28 mouse cellular contexts compared by ENCODE assay signal in the genomic region with DNA sequence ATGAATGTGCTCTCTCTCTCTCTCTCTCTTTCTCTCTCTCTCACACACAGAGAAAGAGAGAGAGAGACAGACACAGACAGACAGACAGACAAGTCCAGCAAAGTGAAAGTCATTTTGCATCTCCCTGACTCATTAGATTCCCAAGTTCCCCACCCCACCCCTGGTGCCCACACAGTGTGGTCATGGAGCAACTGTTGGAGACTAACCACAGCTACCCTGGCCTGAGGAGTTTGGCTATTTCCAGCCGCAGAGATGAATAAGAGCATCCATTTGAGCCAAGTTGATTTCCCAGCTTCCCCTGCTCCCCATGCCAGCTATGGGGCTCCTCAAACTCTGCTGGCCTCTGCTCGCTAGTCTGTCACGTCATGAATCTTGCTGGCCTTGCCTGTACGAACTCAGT.
A peak's percentile ranks its signal among the peaks of the same experiment; 100 is the strongest.
DNase-seq lines count a peak whose midpoint lies in the region; ATAC-seq and TF ChIP-seq lines count a peak whose summit lies in the region.
"Had no signal": no experiment of that assay in that cellular context is flagged by ENCODE, and none has a peak within 500 bp of the region (broad histone marks: within the 10 kb centered on the region; RNA-seq: fewer than 3 reads in every experiment).

No protein-coding gene starts in this region.

- TF ChIP-seq EP300 in stomach, postnatal 0 days (optimal IDR thresholded peaks at IDR 0.05) = no peak

- no peak for DNase-seq in layer of hippocampus, adult 2 months (ENCODE audit: low spot score in 2 of 2)
- no peak for DNase-seq in layer of hippocampus, adult 9-10 months (ENCODE audit: low spot score)
- peak; percentile 86 for DNase-seq in fibroblast of lung, adult 2 months (ENCODE audit: low read depth)
- DNase-seq in stomach, postnatal 0 days (ENCODE audit: low spot score) = no peak
- DNase-seq in hindbrain, embryonic 14.5 days (ENCODE audit: low spot score) = no peak
- no peak for DNase-seq in thymus, postnatal 36 days
- DNase-seq: adrenal gland, postnatal 14 days; B cell, adult 2 months; cerebellum, adult 18-20 months; cerebellum, postnatal 10 days; gastrocnemius, adult 2 months; heart, postnatal 14 days; kidney, adult 9 months; kidney, postnatal 10 days; lung, postnatal 4 days; right cerebral cortex, postnatal 25 days; thymus, adult 18-20 months; thymus, postnatal 25 days had no signal

- peaks cover 62% of the 10 kb centered on the region for H3K4me1 ChIP-seq in liver, embryonic 16.5 days (ENCODE audit: control insufficient read depth, low read depth, low read length)
- H3K4me1 ChIP-seq in stomach, postnatal 0 days (replicated peaks; ENCODE audit: control insufficient read depth, insufficient read depth) = peaks cover 11% of the 10 kb centered on the region
- peaks cover 28% of the 10 kb centered on the region for H3K4me1 ChIP-seq in hindbrain, embryonic 14.5 days (replicated peaks; ENCODE audit: control insufficient read depth, insufficient read depth, low read length)

- no peaks in the 10 kb centered on the region for H3K79me2 ChIP-seq in C2C12 (ENCODE audit: control insufficient read depth, insufficient read depth)

- H3K36me3 ChIP-seq in C2C12 (ENCODE audit: control insufficient read depth, insufficient read depth) = peaks cover 21% of the 10 kb centered on the region
- peaks cover 35% of the 10 kb centered on the region for H3K36me3 ChIP-seq in liver, embryonic 16.5 days (ENCODE audit: control insufficient read depth, insufficient read depth)
- no peaks in the 10 kb centered on the region for H3K36me3 ChIP-seq in stomach, postnatal 0 days (ENCODE audit: control insufficient read depth, insufficient read depth, low read length)
- H3K36me3 ChIP-seq in hindbrain, embryonic 14.5 days (replicated peaks; ENCODE audit: control insufficient read depth, insufficient read depth) = peaks cover 34% of the 10 kb centered on the region

- no peaks in the 10 kb centered on the region for H3K9me3 ChIP-seq in liver, embryonic 16.5 days (replicated peaks; ENCODE audit: control insufficient read depth, low read length)
- no peaks in the 10 kb centered on the region for H3K9me3 ChIP-seq in stomach, postnatal 0 days (ENCODE audit: control insufficient read depth, low read length)
- H3K9me3 ChIP-seq in hindbrain, embryonic 14.5 days (ENCODE audit: control insufficient read depth, low read length) = no peaks in the 10 kb centered on the region
- H3K9me3 ChIP-seq: embryonic facial prominence, embryonic 13.5 days; forebrain, embryonic 15.5 days; G1E; hindbrain, embryonic 13.5 days; midbrain, embryonic 10.5 days; midbrain, embryonic 15.5 days had no signal

- no peaks in the 10 kb centered on the region for H3K79me3 ChIP-seq in C2C12 (ENCODE audit: low read depth)

- H3K4me2 ChIP-seq in liver, embryonic 16.5 days (ENCODE audit: low read depth, low read length) = no peak overlapping the region
- H3K4me2 ChIP-seq in stomach, postnatal 0 days (replicated peaks; ENCODE audit: low read depth) = no peak overlapping the region
- no peak overlapping the region for H3K4me2 ChIP-seq in hindbrain, embryonic 14.5 days (replicated peaks)
- H3K4me2 ChIP-seq: embryonic facial prominence, embryonic 13.5 days; forebrain, embryonic 15.5 days; hindbrain, embryonic 13.5 days; midbrain, embryonic 15.5 days had no signal

- no peak overlapping the region for H3ac ChIP-seq in C2C12 (ENCODE audit: control insufficient read depth, insufficient read length, low read depth)

- H3K4me3 ChIP-seq in layer of hippocampus, adult 2 months = no peak overlapping the region
- H3K4me3 ChIP-seq in C2C12 (ENCODE audit: insufficient read depth, poor library complexity, severe bottlenecking) = no peak overlapping the region
- no peak overlapping the region for H3K4me3 ChIP-seq in liver, embryonic 16.5 days (ENCODE audit: low read depth, low read length)
- no peak overlapping the region for H3K4me3 ChIP-seq in stomach, postnatal 0 days (ENCODE audit: low read depth, low read length)
- H3K4me3 ChIP-seq in hindbrain, embryonic 14.5 days (replicated peaks; ENCODE audit: low read length) = no peak overlapping the region
- H3K4me3 ChIP-seq: embryonic facial prominence, embryonic 13.5 days; erythroblast, embryonic 14.5 days; forebrain, embryonic 15.5 days; gastrocnemius, adult 2 months; hindbrain, embryonic 13.5 days; midbrain, embryonic 10.5 days; midbrain, embryonic 15.5 days had no signal

- 0 out of 2 replicates have a peak overlapping the region, but pooled peaks have one; percentile 18 for H3K27ac ChIP-seq in layer of hippocampus, adult 2 months
- H3K27ac ChIP-seq in liver, embryonic 16.5 days (ENCODE audit: low read length) = peak overlapping the region; percentile 100
- H3K27ac ChIP-seq in stomach, postnatal 0 days (replicated peaks) = no peak overlapping the region
- H3K27ac ChIP-seq in hindbrain, embryonic 14.5 days = no peak overlapping the region
- H3K27ac ChIP-seq: embryonic facial prominence, embryonic 13.5 days; forebrain, embryonic 15.5 days; gastrocnemius, adult 2 months; hindbrain, embryonic 13.5 days; midbrain, embryonic 10.5 days; midbrain, embryonic 15.5 days had no signal

- no peak for TF ChIP-seq CTCF in layer of hippocampus, adult 2 months (conservative IDR thresholded peaks at IDR 0.05)
- TF ChIP-seq CTCF in C2C12 (IDR thresholded peaks at IDR 0.05; ENCODE audit: control insufficient read depth, insufficient read depth, insufficient read length) = no peak
- no peak for TF ChIP-seq CTCF in stomach, postnatal 0 days (IDR thresholded peaks at IDR 0.05; ENCODE audit: low read depth)

- no peak for ATAC-seq in liver, embryonic 16.5 days (ENCODE audit: low read depth)
- ATAC-seq in stomach, postnatal 0 days (ENCODE audit: low FRiP score, low TSS enrichment) = no peak
- no peak for ATAC-seq in hindbrain, embryonic 14.5 days (ENCODE audit: low FRiP score)
- ATAC-seq: forebrain, embryonic 15.5 days; intestine, postnatal 0 days; midbrain, embryonic 15.5 days had no signal

- WGBS in liver, embryonic 16.5 days (ENCODE audit: insufficient replicate concordance) = 68% methylated on average over 4 of the region's 4 CpGs
- WGBS in stomach, postnatal 0 days = 77% methylated on average over 4 of the region's 4 CpGs
- WGBS in hindbrain, embryonic 14.5 days = 86% methylated on average over 4 of the region's 4 CpGs

- H3K9ac ChIP-seq in liver, embryonic 16.5 days (ENCODE audit: low read depth, low read length) = peak overlapping the region; percentile 64; the same call in 1 of the 2 replicates
- no peak overlapping the region for H3K9ac ChIP-seq in stomach, postnatal 0 days (ENCODE audit: low read length)
- H3K9ac ChIP-seq in hindbrain, embryonic 14.5 days = no peak overlapping the region
- H3K9ac ChIP-seq: embryonic facial prominence, embryonic 13.5 days; forebrain, embryonic 15.5 days; hindbrain, embryonic 13.5 days; midbrain, embryonic 15.5 days had no signal

- no peaks in the 10 kb centered on the region for H3K27me3 ChIP-seq in C2C12 (ENCODE audit: control insufficient read depth, insufficient read depth, insufficient read length)
- H3K27me3 ChIP-seq in liver, embryonic 16.5 days (ENCODE audit: control insufficient read depth, insufficient read depth, low read depth, low read length) = no peaks in the 10 kb centered on the region
- no peaks in the 10 kb centered on the region for H3K27me3 ChIP-seq in stomach, postnatal 0 days (ENCODE audit: control insufficient read depth, insufficient read depth, low read length)
- H3K27me3 ChIP-seq in hindbrain, embryonic 14.5 days (ENCODE audit: control insufficient read depth, insufficient read depth, low read length) = no peaks in the 10 kb centered on the region
- H3K27me3 ChIP-seq: embryonic facial prominence, embryonic 13.5 days; forebrain, embryonic 15.5 days; hindbrain, embryonic 13.5 days; midbrain, embryonic 15.5 days had no signal

TF ChIP-seq in C2C12, 6 proteins besides CTCF, POLR2A, EP300 and RAD21:
- TF ChIP-seq MYOD1 (IDR thresholded peaks at IDR 0.05; ENCODE audit: control insufficient read depth, insufficient read length, low read depth) = peak; percentile 24
- TF ChIP-seq MAX (IDR thresholded peaks at IDR 0.05) = no peak
TF ChIP-seq in C2C12: peak in this region for 1.

Comparison
In these comparisons a context has a peak if more than half of its experiments do, and no peak if none do; other contexts are left out.
1. H3K27ac ChIP-seq: peak in layer of hippocampus, adult 2 months (single experiment) and liver, embryonic 16.5 days (single experiment); none in stomach, postnatal 0 days (single experiment) and hindbrain, embryonic 14.5 days (single experiment).